Mouse (Mus musculus): Measurements from ENCODE around the gene Pga5. TPM values are rescaled to one million over a fixed set of nuclear protein-coding genes. Genes with fewer than 3 reads are reported as not detected.
A peak's percentile ranks its signal among the peaks of the same experiment; 100 is the strongest.

The Pga5 gene
- polyA plus RNA-seq, 1 experiment from 2014 or later = not detected

DNA sequence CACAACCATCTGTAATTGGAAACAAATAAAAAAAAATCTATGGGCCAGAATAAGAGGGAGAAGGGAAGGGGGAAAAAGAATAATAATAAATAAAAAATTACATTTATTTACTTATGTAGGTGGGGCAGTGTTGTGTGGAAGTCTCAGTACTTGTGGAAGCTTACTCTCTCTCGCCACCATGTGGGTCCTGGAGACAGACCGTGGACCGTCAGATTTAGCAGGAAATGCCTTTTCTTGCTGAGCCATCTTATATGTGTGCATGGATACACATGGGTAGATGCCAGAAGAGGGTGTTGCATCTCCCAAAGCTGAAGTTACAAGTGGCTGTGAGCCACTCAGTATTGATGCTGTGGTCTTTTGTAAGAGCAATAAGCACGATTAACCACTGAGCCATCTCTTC is 3.7 kb upstream of the Pga5 start:
- ATAC-seq (ENCODE audit: low FRiP score) = no peak

DNA sequence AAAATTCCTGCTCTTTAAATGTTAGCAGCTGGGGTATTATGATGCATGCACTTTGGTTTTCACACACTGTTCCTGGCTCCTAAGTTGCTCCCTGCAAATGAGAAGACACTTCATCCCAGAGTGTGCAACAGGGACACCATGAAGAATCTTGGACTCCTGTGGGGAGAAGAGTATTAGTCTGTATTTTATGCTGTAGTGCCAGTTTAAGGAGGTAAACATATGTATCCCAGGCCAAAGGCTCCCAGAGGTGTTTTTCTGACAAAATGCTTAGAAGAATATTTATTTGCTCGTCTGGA is 849 bp upstream of the Pga5 start:
- Histone ChIP-seq H3K4me3 (no peak overlapping the region), H3K4me2 (replicated peaks) (no peak overlapping the region), H3K27ac (no peak overlapping the region), H3K9me3 (replicated peaks) (no peaks in the 10 kb centered on the region), H3K9ac (no peak overlapping the region), H3K4me1 (no peaks in the 10 kb centered on the region), H3K27me3 (no peaks in the 10 kb centered on the region; the same call in 1 of the 2 replicates), H3K36me3 (no peaks in the 10 kb centered on the region)
- 76% methylated on average over 1 of the region's 1 CpGs for WGBS
- ATAC-seq (ENCODE audit: low FRiP score) = no peak

More for the DNA sequence above, 3.7 kb upstream of the Pga5 start:
- Histone ChIP-seq H3K36me3 (no peaks in the 10 kb centered on the region), H3K27me3 (no peaks in the 10 kb centered on the region; the same call in 1 of the 2 replicates), H3K9ac (no peak overlapping the region), H3K9me3 (replicated peaks) (no peaks in the 10 kb centered on the region), H3K4me2 (replicated peaks) (no peak overlapping the region), H3K4me1 (no peaks in the 10 kb centered on the region), H3K27ac (no peak overlapping the region), H3K4me3 (no peak overlapping the region)
- 61% methylated on average over 4 of the region's 4 CpGs for WGBS

DNA sequence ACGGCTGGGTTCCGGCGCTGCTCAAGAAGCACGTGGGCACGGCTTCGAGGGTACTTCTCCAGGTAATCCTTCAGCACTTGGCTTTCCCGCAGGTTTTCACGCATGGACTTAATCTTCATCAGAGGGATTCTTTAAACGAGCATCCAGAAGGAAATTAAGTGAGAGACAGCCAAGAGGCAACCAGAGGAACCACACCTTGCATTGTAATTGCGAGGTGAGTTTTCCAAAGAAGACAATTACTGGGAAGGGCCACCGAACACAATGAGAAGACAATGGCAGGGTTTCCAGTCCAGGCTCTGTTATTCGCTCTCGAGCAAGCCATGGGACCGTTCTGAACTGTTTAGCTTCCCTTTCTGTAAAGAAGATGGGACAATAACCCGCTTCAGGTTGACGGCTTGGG is 1.2 kb downstream of the Pga5 start:
- no peaks in the 10 kb centered on the region; the same call in 1 of the 2 replicates for H3K27me3 ChIP-seq
- WGBS = 83% methylated on average over 16 of the region's 16 CpGs
- no peak overlapping the region for H3K4me3 ChIP-seq
- H3K4me1 ChIP-seq = no peaks in the 10 kb centered on the region
- no peak overlapping the region for H3K4me2 ChIP-seq (replicated peaks)
- H3K27ac ChIP-seq = no peak overlapping the region
- no peaks in the 10 kb centered on the region for H3K9me3 ChIP-seq (replicated peaks)
- ATAC-seq (ENCODE audit: low FRiP score) = no peak
- no peaks in the 10 kb centered on the region for H3K36me3 ChIP-seq
- H3K9ac ChIP-seq = no peak overlapping the region

DNA sequence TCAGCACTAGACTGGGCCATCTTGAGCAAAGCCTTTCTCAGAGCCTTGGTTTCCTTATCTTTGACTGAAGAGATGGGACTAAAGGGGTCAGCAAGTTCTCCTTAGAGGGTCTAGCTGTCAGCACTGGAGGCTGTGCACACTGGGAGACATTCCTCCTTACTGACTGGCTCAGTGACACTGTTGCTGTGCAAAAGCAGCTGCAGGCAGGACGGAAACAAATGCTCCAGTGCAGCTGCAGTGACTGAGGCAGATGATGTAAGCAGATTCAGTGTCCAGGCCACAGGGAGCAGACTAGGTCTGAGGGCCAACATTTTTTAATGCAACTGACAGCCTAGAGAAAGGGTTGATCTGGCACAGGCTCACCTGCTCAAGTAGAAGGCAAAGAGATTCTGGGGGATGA is 4.6 kb downstream of the Pga5 start:
- Histone ChIP-seq H3K9ac (no peak overlapping the region), H3K4me2 (replicated peaks) (no peak overlapping the region), H3K36me3 (no peaks in the 10 kb centered on the region), H3K27ac (no peak overlapping the region), H3K4me3 (no peak overlapping the region), H3K9me3 (replicated peaks) (no peaks in the 10 kb centered on the region), H3K4me1 (no peaks in the 10 kb centered on the region), H3K27me3 (no peaks in the 10 kb centered on the region)
- no peak for ATAC-seq (ENCODE audit: low FRiP score)
- WGBS = 48% methylated on average over 1 of the region's 1 CpGs

DNA sequence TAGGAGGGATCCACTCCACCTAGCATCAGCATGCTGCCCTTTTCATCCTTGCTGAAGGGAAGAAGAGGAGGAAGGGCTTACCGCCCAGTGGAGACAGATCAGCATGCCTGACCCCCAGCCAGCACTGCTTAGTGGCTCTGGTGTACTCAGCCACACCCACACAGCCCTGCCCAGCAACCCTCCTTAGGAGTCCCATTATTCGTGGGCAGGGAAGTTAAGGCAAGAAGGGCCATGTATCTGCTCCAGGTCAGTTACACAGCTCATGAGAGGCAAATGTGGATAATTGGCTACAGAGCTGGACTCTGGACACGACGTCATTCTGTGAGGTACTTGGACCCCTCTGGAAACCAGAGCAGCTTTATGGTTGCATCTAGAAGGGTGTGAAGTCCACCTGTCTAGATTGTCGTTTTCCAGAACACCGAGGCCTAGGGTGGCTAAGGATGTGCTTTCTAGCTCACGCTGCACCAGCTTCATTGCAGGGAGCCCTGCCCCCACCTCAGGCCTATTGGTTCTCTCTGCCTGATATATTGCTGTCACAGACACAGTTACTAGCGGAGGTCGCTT is 5.9 kb downstream of the Pga5 start:
- H3K27me3 ChIP-seq = no peaks in the 10 kb centered on the region
- no peak overlapping the region for H3K27ac ChIP-seq
- H3K9ac ChIP-seq = no peak overlapping the region
- no peaks in the 10 kb centered on the region for H3K9me3 ChIP-seq (replicated peaks)
- no peak for ATAC-seq (ENCODE audit: low FRiP score)
- H3K4me3 ChIP-seq = no peak overlapping the region
- WGBS = 72% methylated on average over 9 of the region's 9 CpGs
- H3K4me2 ChIP-seq (replicated peaks) = no peak overlapping the region
- H3K36me3 ChIP-seq = no peaks in the 10 kb centered on the region
- no peaks in the 10 kb centered on the region for H3K4me1 ChIP-seq

DNA sequence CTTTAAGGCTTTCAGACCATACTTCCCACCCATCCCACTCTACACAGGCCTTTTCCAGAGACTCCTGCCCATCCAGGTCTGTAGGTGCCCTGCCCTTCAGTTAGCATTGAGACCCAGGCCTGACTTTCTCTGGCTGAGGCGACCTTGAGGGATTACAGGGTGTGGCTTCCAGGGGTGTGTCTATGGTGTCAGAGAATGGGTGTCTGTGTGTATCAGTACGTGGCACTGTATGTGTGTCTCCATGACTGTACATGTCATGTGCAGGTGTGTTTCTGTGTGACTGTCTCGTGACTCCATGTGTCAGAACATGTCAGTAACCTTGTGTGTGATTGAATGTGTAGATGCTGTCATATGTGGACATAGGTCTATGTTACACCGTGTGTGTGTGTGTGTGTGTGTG is 6.6 kb downstream of the Pga5 start:
- Histone ChIP-seq H3K4me3 (no peak overlapping the region), H3K4me1 (no peaks in the 10 kb centered on the region), H3K9ac (no peak overlapping the region), H3K9me3 (replicated peaks) (no peaks in the 10 kb centered on the region), H3K27me3 (no peaks in the 10 kb centered on the region), H3K4me2 (replicated peaks) (no peak overlapping the region), H3K36me3 (no peaks in the 10 kb centered on the region), H3K27ac (no peak overlapping the region)
- no peak for ATAC-seq (ENCODE audit: low FRiP score)
- WGBS = 83% methylated on average over 4 of the region's 4 CpGs

DNA sequence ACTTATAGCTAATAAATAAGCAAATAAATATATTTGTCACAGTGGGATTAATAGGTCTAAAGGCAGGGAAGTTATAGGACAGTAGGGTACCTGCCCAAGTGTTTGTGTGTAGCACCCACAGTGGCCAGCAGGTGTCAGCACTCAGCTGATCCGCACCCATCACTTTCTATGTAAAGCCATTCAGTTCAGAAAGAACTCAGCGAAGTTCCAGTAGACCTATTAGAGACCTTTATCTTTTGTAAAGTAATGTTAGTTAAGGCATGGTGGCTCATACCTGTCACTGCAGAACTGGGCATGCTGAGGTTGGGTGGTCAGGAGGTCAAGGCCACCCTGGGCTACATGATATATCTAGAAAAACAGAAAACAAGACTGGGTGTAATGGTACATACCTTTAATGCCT is 12.4 kb downstream of the Pga5 start:
- no peak overlapping the region for H3K27ac ChIP-seq
- no peak overlapping the region for H3K4me2 ChIP-seq (replicated peaks)
- no peaks in the 10 kb centered on the region for H3K9me3 ChIP-seq (replicated peaks)
- no peak overlapping the region for H3K4me3 ChIP-seq
- 14% methylated on average over 2 of the region's 2 CpGs for WGBS
- H3K36me3 ChIP-seq = no peaks in the 10 kb centered on the region
- no peaks in the 10 kb centered on the region for H3K27me3 ChIP-seq
- ATAC-seq (ENCODE audit: low FRiP score) = peak; percentile 75
- H3K9ac ChIP-seq = no peak overlapping the region
- no peaks in the 10 kb centered on the region for H3K4me1 ChIP-seq

DNA sequence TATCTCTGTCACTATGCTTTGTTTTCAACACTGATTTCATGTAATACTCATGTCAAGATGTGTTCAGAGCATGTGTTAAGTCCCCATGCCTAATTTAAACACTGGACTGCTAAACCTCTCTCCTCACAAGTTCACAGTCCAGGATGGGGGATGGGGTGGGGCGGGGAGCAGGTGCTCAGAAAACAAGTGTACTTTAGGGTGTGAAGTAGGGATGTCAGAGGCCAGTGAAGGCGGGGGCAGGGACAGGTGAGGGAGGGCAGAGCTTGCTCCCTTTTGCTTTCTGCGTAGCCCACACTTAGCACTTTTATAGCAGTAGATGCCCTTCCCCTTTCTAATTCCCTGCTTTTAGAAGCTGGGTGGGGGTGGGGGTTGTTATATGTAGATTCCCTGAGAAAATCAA is 12.8 kb downstream of the Pga5 start:
- 65% methylated on average over 3 of the region's 3 CpGs for WGBS
- no peak overlapping the region for H3K27ac ChIP-seq
- no peaks in the 10 kb centered on the region for H3K9me3 ChIP-seq (replicated peaks)
- no peak overlapping the region for H3K4me2 ChIP-seq (replicated peaks)
- peak; percentile 19; the same call in 1 of the 2 replicates for ATAC-seq (ENCODE audit: low FRiP score)
- H3K27me3 ChIP-seq = no peaks in the 10 kb centered on the region
- H3K4me3 ChIP-seq = no peak overlapping the region
- H3K9ac ChIP-seq = no peak overlapping the region
- no peaks in the 10 kb centered on the region for H3K4me1 ChIP-seq
- H3K36me3 ChIP-seq = no peaks in the 10 kb centered on the region

DNA sequence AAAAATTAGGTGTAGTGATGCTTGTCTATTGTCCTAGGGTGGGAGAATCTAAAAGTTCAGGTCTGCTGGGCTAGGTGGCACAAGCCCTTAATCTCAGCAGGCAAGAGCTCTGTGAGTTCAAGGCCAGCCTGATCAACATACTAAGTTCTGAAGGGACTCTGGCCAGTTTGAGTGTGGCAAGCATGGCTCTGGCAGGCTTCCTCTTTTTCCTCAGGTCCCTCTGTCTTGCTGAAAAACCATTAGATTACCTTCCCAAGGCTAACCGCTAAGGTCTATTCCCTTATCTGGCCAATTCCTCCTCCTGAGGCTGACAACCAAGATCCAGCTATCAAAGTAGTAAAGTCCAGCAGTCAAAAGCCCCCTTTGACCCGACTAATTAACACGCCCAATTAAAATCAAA is 15.2 kb downstream of the Pga5 start:
- Histone ChIP-seq H3K4me2 (replicated peaks) (no peak overlapping the region), H3K36me3 (no peaks in the 10 kb centered on the region), H3K9me3 (replicated peaks) (no peaks in the 10 kb centered on the region), H3K9ac (no peak overlapping the region), H3K27ac (no peak overlapping the region), H3K4me1 (no peaks in the 10 kb centered on the region), H3K4me3 (no peak overlapping the region), H3K27me3 (no peaks in the 10 kb centered on the region)
- ATAC-seq (ENCODE audit: low FRiP score) = no peak
- WGBS = 82% methylated on average over 3 of the region's 3 CpGs

DNA sequence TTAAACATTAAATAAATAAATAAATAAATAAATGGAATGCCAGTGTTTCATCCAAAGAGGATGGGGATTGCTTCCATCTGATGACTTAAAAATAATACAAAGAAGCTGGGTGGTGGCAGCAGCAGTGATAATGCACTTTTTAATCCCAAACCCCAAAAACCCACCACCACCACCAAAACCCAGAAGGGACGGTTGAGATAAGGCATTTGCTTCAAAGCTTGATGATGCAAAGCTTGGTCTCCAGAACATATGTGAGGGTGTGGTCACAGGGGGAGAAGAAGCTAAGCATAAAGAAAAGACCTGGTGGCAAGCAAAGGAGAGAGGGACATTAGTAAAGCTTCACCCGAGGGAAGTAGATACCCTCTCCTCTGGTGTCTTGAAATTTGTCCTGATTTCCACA is 16.0 kb downstream of the Pga5 start:
- no peaks in the 10 kb centered on the region for H3K36me3 ChIP-seq
- ATAC-seq (ENCODE audit: low FRiP score) = no peak
- H3K4me3 ChIP-seq = no peak overlapping the region
- no peak overlapping the region for H3K4me2 ChIP-seq (replicated peaks)
- H3K9me3 ChIP-seq (replicated peaks) = no peaks in the 10 kb centered on the region
- no peaks in the 10 kb centered on the region for H3K4me1 ChIP-seq
- no peaks in the 10 kb centered on the region for H3K27me3 ChIP-seq
- 87% methylated on average over 2 of the region's 2 CpGs for WGBS
- H3K27ac ChIP-seq = no peak overlapping the region
- no peak overlapping the region for H3K9ac ChIP-seq

DNA sequence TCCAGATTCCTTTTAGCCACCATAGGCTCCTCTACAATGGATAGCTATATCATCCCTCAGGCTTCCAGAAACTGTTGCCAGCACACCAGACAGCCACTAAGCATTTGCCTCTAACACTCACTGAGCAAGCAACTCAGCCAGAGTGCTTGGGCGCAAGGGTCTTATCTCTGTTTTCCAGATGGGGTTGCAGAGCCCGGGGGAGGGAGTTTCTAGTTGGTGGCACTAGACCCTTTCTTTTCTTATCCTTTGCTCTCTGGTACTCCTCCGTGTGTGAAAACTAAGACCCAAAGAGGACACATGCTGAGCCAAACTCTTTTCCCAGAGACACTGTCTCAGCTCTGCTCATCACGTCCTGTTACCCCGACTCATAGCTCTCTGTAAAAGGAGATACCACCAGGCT is 16.5 kb downstream of the Pga5 start:
- H3K4me1 ChIP-seq = no peaks in the 10 kb centered on the region
- H3K4me3 ChIP-seq = no peak overlapping the region
- ATAC-seq (ENCODE audit: low FRiP score) = no peak
- H3K27me3 ChIP-seq = no peaks in the 10 kb centered on the region
- no peak overlapping the region for H3K4me2 ChIP-seq (replicated peaks)
- no peak overlapping the region for H3K27ac ChIP-seq
- H3K9ac ChIP-seq = no peak overlapping the region
- no peaks in the 10 kb centered on the region for H3K9me3 ChIP-seq (replicated peaks)
- H3K36me3 ChIP-seq = no peaks in the 10 kb centered on the region
- WGBS = 68% methylated on average over 5 of the region's 5 CpGs

DNA sequence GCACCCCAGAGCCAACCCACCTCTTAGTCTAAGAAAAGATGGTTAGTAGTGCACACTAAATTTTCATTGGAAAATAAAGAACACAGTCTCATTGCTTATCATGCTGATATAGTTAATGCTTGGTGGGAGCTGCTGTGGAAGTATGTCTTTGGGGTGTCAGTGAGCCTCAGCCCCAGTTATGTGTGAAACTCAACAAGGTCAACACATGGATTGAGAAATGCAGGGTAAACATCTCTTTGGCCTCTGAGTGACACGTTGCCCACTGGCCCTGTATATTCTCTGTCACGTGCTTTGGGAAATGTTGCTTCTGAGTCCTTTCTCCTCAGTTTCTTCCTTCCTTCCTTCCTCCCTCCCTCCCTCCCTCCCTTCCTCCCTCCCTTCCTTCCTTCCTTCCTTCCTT is 19.5 kb downstream of the Pga5 start:
- H3K36me3 ChIP-seq = no peaks in the 10 kb centered on the region
- ATAC-seq (ENCODE audit: low FRiP score) = no peak
- no peak overlapping the region for H3K4me2 ChIP-seq (replicated peaks)
- 81% methylated on average over 2 of the region's 2 CpGs for WGBS
- no peaks in the 10 kb centered on the region for H3K4me1 ChIP-seq
- no peak overlapping the region for H3K9ac ChIP-seq
- H3K4me3 ChIP-seq = no peak overlapping the region
- H3K9me3 ChIP-seq (replicated peaks) = no peaks in the 10 kb centered on the region
- H3K27me3 ChIP-seq = no peaks in the 10 kb centered on the region
- H3K27ac ChIP-seq = no peak overlapping the region

DNA sequence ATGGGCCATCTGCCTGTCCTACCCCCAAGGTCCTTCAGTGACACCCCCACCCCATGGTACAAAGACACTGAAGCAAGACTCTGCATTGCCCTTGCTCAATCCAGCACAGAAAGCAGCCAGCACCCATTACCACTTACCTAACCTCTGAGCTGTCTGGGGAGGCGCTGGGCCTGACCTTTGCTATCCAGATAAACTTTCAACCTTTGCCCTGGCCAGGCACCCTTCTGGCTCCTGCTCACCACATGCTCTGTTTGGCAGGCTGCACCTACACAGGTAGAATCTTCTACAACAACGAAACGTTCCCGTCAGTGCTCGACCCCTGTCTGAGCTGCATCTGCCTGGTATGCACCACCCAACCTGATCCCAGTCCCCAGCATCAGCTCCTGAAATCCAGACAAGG is 20.1 kb downstream of the Pga5 start:
- Histone ChIP-seq H3K4me1 (no peaks in the 10 kb centered on the region), H3K27me3 (no peaks in the 10 kb centered on the region), H3K36me3 (no peaks in the 10 kb centered on the region), H3K4me2 (replicated peaks) (no peak overlapping the region), H3K4me3 (no peak overlapping the region), H3K9ac (no peak overlapping the region), H3K9me3 (replicated peaks) (no peaks in the 10 kb centered on the region), H3K27ac (no peak overlapping the region)
- WGBS = 83% methylated on average over 5 of the region's 5 CpGs
- no peak for ATAC-seq (ENCODE audit: low FRiP score)

DNA sequence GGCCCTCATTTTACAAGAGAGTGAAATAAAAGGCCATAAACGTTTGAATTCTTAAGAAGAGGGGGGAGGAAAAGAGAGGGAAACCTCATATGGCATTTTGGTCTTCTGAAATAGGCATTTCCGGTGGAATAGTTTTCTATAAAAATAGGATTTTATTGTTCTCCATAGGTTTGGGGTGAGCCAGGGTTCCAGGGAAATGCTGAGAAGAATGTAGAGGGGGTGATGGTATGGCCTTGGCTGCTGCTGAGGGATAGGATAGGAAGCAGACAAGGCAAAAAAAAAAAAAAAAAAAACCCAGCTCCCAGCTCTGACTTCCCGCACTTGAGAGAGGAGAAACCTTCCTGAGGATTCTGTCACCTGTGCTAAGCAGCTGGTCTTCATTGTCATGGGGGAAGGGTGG is 21.8 kb downstream of the Pga5 start:
- 57% methylated on average over 3 of the region's 3 CpGs for WGBS
- Histone ChIP-seq H3K9ac (no peak overlapping the region), H3K4me2 (replicated peaks) (no peak overlapping the region), H3K27me3 (no peaks in the 10 kb centered on the region), H3K4me3 (no peak overlapping the region), H3K9me3 (replicated peaks) (no peaks in the 10 kb centered on the region), H3K4me1 (no peaks in the 10 kb centered on the region), H3K27ac (no peak overlapping the region), H3K36me3 (no peaks in the 10 kb centered on the region)
- no peak for ATAC-seq (ENCODE audit: low FRiP score)
